Mouse (Mus musculus) spleen, postnatal 10 days (tissue): ENCODE results near the gene Pacsin1.

Experiments
- DNase-seq, 2 experiments: peaks; one replicate each; pipeline ENCODE4 v3.0.0; 2021 to 2022; ENCODE audit warnings: low spot score in 2 of 2

Pacsin1 gene

DNA sequence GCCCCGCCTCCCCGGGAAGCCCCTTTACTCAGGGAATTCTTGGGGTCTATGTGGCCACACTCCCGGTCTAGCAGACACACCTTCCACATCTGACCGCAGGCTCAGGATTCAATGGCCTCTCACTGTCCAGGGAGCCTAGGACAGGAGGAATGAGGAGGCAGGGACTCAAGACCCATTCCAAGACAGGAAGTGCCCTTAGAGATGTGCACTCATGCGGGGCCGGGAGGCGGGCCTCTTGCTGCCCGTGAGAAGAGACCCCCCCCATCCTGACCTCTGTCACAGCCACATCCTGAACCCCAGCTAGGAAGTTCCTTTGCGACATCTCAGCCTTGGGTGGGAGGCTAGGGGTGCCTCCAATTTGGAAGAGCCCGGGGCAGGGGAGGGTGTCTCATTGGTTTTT lies 69.7 kb downstream of the Pacsin1 start:
- no peak for DNase-seq

GRCm38 (mm10) chr17:27725412-27725811 lies 70.1 kb downstream of the Pacsin1 start:
- no peak for DNase-seq

DNA sequence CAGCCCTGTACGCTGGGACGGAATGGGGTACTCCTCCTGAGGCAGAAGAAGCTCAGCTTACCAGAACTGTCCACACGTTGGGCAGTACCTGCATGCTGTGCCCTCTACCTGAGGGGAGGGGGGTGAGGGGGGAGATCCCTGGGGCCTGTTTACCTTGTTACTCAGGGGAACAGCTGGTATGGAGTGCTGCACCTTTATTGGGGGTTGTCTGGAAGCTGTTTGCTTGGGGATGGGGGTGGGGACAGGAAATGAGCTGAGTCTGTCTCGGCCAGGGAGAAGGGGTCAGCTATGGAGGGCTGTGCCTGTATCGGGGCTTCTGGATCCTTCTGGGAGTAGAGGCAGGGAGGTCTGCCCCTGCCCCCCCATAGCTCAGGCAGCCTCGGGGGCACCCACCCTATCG lies 71.2 kb downstream of the Pacsin1 start:
- DNase-seq, result no peak

- DNase-seq, result no peak
Measured at GRCm38 (mm10) chr17:27728770-27729169, 73.5 kb downstream of the Pacsin1 start, which contains the start of gene Spdef. Gene Spdef (minus strand): TSS chr17:27728955.

- DNase-seq, result no peak
Measured at GRCm38 (mm10) chr17:27732152-27732551, 76.8 kb downstream of the Pacsin1 start.

DNA sequence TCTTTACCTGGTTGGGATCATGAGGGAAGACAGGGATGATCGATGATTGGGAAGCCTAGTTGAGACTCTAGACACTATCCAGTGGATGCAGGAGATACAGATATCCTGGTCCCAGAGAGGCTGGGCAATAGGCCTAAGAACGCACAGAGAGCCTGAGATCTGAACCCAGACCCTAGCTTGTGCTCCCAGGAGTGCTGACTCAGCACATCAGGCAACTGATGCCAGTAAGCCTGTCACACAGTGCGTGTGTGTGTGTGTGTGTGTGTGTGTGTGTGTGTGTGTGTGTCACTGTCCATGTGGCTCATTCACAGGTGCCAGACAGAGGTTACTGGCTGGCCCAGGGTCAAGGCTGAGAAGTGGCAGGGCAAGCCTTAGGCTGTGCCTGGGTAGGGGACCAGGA lies 77.4 kb downstream of the Pacsin1 start:
- no peak for DNase-seq

DNA sequence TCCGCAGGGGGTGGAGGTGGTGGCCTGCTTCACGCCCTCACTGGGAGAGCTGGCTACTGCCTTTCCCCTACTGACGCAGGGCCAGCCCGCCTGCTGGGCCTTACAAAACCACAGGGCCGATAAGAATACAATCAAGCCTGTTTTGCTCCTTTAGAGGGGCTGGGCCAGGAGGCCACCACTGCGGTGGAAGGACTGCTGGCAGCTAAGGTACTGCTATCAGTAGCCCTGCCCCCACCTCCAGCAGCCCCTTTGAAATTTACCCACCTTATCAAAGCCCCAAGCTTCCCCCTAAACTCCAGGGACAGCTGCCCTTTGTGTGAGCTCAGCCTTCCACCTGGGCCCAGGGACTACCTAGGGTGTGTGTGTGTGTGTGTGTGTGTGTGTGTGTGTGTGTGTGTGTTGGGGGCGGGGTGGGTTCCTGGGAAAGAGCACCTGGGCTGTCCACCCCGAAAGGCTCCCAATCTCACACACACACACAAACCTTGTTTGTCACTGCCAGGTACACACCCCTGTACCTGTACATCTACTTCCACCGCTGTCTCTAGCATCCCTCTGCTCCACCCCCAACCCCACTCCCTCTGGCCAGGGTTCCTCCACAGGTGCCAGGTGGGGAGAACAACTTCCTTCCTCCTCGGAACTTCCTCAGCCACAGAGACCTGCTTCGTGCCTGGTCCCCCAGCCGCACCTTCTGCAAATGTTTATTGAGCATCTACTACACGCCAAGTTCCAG lies 79.2 kb downstream of the Pacsin1 start:
- DNase-seq, result no peak

- no peak for DNase-seq
Measured at GRCm38 (mm10) chr17:27740961-27741360, 85.7 kb downstream of the Pacsin1 start.

DNA sequence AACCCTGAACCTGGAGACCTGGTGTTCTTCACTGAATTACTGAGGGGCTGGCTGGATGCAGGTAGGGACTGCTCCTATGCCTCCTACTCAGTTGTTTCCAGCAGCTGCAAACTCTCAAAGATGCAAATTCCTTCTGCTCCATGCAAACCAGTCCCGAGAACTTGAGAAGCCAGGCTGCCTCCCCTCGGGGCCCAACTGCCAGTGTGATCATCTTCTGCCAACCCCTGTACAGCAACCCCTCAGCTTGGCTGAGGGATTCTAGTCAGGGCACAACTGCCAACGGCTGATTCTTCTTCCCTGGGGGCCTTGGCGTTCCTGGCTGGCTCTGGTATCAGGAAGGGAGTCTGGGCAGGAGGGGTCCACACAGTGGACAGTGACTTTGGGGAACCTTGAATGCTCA lies 91.1 kb downstream of the Pacsin1 start:
- DNase-seq, result no peak

DNA sequence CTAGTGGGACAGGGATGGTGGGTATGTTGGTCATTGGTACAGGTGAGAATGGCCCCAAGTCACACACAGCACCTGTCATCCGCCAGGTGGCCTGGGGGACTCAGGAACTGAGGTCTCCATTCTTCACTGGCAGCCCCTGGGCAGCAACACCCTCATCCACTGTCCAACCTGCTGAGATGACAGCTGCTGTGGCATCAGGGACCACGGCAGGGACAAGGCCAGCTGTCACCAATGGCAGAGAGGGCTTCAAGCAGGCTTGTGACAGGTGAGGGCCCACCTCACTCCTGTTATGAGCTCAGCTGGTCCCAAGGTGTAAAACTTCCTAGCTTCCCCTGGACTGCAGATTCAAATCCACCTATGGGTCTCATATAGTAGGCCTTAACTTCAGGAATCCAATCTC lies 92.8 kb downstream of the Pacsin1 start:
- DNase-seq, result no peak

GRCm38 (mm10) chr17:27750451-27750942 lies 95.2 kb downstream of the Pacsin1 start:
- no peak for DNase-seq

- DNase-seq, result no peak
Measured at GRCm38 (mm10) chr17:27751314-27752202, 96.2 kb downstream of the Pacsin1 start.

DNA sequence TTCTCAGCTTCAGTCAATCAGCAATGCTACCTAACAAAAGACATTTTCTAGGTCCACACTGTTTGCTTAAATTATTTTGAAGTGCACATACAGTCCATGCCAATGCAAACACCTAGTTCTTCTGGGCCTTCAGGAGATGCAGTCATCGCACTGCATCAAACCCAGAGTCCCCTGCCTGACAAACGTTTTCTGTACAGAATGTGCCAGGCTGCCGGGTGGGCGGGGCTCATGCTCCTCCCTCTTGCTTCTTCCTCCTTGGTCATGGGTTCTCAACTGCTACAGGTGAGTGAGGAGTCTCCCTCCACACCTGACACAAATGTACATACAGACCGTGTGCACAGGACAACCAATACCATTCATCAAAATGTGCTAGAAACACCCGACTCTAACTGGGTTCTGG lies 104.9 kb downstream of the Pacsin1 start:
- DNase-seq, result no peak
